Mouse (Mus musculus): Measurements from ENCODE around the gene Fgb. TPM values are rescaled to one million over a fixed set of nuclear protein-coding genes. Genes with fewer than 3 reads are reported as not detected.

The Fgb gene
- not detected in 2 replicates for polyA plus RNA-seq (2014; fragmentation: Nextera tagmentation; extraction: Ambion mirVana)

- Histone ChIP-seq H3K9ac (ENCODE audit: low read length) (no peak within 1 kb of the TSS), H3K4me2 (ENCODE audit: low read length) (no peak within 1 kb of the TSS), H3K4me3 (ENCODE audit: low read depth, low read length) (no peak within 1 kb of the TSS), H3K27me3 (replicated peaks; ENCODE audit: control insufficient read depth, insufficient read depth, low read length) (no peaks in the 10 kb centered on the region), H3K27ac (ENCODE audit: low read depth, low read length) (no peak within 1 kb of the TSS), H3K9me3 (replicated peaks; ENCODE audit: control insufficient read depth, low read length) (no peaks in the 10 kb centered on the region), H3K4me1 (ENCODE audit: control insufficient read depth, insufficient read depth, low read length) (no peaks in the 10 kb centered on the region), H3K36me3 (ENCODE audit: control insufficient read depth, insufficient read depth, low read length) (no peaks in the 10 kb centered on the region)
- DNase-seq (ENCODE audit: low spot score) (no peak), ATAC-seq (no peak)
- 92% methylated on average over 8 of the region's 8 CpGs for WGBS
Observed at GRCm38 (mm10) chr3:83049680-83050079, at the start of gene Fgb. TSS of gene Fgb (minus strand) at chr3:83049863.

GRCm38 (mm10) chr3:83099139-83099538 is 49.5 kb upstream of the Fgb start:
- ATAC-seq (0 out of 2 replicates have a peak, but pooled peaks have one; percentile 15), DNase-seq (ENCODE audit: low spot score) (no peak)
- Histone ChIP-seq H3K27ac (ENCODE audit: low read depth, low read length) (peak overlapping the region; percentile 70), H3K4me3 (ENCODE audit: low read depth, low read length) (peak overlapping the region; percentile 26; the same call in 1 of the 2 replicates), H3K4me1 (ENCODE audit: control insufficient read depth, insufficient read depth, low read length) (peaks cover 14% of the 10 kb centered on the region), H3K9ac (ENCODE audit: low read length) (peak overlapping the region; percentile 51), H3K36me3 (ENCODE audit: control insufficient read depth, insufficient read depth, low read length) (no peaks in the 10 kb centered on the region), H3K27me3 (replicated peaks; ENCODE audit: control insufficient read depth, insufficient read depth, low read length) (no peaks in the 10 kb centered on the region), H3K4me2 (ENCODE audit: low read length) (peak overlapping the region; percentile 55), H3K9me3 (replicated peaks; ENCODE audit: control insufficient read depth, low read length) (no peaks in the 10 kb centered on the region)
- 87% methylated on average over 1 of the region's 1 CpGs for WGBS

DNA sequence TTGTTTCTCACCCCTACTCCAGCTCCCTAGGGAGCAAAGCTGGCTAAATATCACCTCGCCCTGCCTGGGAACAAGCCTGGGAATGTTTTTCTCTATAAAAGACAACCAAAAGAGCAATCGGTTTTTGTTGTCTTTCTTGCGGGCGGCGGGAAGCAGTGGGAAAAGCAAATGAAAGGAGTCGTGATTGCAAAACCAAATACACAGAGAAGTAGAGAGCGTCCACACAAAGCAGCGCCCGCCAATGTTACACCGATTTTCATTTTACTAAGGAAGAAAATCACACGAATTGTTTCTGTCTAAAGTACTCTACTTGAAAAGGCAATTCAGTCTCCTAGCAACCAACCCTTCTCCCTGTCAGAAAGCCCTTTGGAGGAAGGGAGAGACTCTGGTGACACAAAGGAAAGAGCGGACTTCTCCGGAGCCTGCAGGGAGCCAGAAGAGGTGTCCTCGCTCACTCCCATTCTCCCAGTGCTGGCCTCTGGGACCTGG is 48.9 kb upstream of the Fgb start:
- Histone ChIP-seq H3K9me3 (replicated peaks; ENCODE audit: control insufficient read depth, low read length) (no peaks in the 10 kb centered on the region), H3K9ac (ENCODE audit: low read length) (peak overlapping the region; percentile 51), H3K27me3 (replicated peaks; ENCODE audit: control insufficient read depth, insufficient read depth, low read length) (no peaks in the 10 kb centered on the region), H3K4me3 (ENCODE audit: low read depth, low read length) (peak overlapping the region; percentile 26), H3K4me1 (ENCODE audit: control insufficient read depth, insufficient read depth, low read length) (peaks cover 14% of the 10 kb centered on the region), H3K27ac (ENCODE audit: low read depth, low read length) (peak overlapping the region; percentile 70), H3K4me2 (ENCODE audit: low read length) (peak overlapping the region; percentile 55), H3K36me3 (ENCODE audit: control insufficient read depth, insufficient read depth, low read length) (no peaks in the 10 kb centered on the region)
- WGBS = 1% methylated on average over 14 of the region's 14 CpGs
- ATAC-seq (peak; percentile 89), DNase-seq (ENCODE audit: low spot score) (peak; percentile 89)

DNA sequence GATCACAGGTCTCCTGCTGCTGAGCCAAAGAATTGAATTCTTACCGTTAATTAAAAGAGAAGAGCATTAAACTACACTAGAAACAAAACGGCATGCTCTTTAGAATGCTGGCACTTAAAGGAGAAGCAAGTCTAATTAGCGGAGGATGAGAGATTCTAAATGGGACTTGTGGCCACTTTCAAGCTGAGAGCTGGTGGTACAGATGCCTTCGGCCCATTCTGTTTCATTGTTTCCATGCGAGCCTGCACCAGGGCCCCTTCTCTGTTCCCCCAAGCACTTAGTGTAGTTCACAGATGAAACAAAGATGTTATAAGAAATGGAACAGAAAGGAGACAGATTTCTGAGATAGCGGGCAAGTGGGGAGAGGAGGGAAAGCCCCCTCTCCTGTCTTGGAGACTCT is 47.9 kb upstream of the Fgb start:
- no peaks in the 10 kb centered on the region for H3K36me3 ChIP-seq (ENCODE audit: control insufficient read depth, insufficient read depth, low read length)
- no peaks in the 10 kb centered on the region for H3K9me3 ChIP-seq (replicated peaks; ENCODE audit: control insufficient read depth, low read length)
- H3K27ac ChIP-seq (ENCODE audit: low read depth, low read length) = no peak overlapping the region
- H3K9ac ChIP-seq (ENCODE audit: low read length) = no peak overlapping the region
- WGBS = 4% methylated on average over 6 of the region's 6 CpGs
- no peaks in the 10 kb centered on the region for H3K27me3 ChIP-seq (replicated peaks; ENCODE audit: control insufficient read depth, insufficient read depth, low read length)
- H3K4me3 ChIP-seq (ENCODE audit: low read depth, low read length) = no peak overlapping the region
- peak overlapping the region; percentile 55; the same call in 1 of the 2 replicates for H3K4me2 ChIP-seq (ENCODE audit: low read length)
- peak; percentile 56 for DNase-seq (ENCODE audit: low spot score)
- ATAC-seq = peak; percentile 49
- peaks cover 14% of the 10 kb centered on the region for H3K4me1 ChIP-seq (ENCODE audit: control insufficient read depth, insufficient read depth, low read length)

DNA sequence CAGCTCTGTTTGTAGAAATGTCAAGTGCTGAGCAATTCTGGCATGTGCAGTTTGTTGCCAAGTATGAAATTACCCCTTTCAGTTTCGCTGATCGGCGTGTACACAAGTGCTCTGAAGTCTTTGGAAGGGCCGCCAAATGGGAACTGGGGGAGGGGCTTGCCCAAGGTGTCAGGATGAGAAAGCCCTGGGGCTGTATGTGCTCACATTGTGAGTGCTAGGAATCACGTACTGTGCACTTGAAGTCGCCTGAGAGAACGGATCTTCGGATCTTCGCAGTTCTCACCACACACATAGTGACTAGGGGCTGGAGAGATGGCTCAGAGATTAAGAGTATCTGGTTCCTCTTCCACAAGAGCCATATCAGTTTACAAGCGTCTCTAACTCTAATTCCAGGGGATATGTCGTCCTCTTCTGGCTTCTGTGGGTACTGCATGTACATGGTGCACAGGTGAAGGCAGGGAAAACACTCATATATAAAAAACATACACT is 30.9 kb upstream of the Fgb start:
- Histone ChIP-seq H3K9me3 (replicated peaks; ENCODE audit: control insufficient read depth, low read length) (no peaks in the 10 kb centered on the region), H3K9ac (ENCODE audit: low read length) (no peak overlapping the region), H3K4me3 (ENCODE audit: low read depth, low read length) (peak overlapping the region; percentile 9; the same call in 1 of the 2 replicates), H3K4me1 (ENCODE audit: control insufficient read depth, insufficient read depth, low read length) (peaks cover 4% of the 10 kb centered on the region), H3K4me2 (ENCODE audit: low read length) (peak overlapping the region; percentile 42), H3K36me3 (ENCODE audit: control insufficient read depth, insufficient read depth, low read length) (no peaks in the 10 kb centered on the region), H3K27ac (ENCODE audit: low read depth, low read length) (no peak overlapping the region), H3K27me3 (replicated peaks; ENCODE audit: control insufficient read depth, insufficient read depth, low read length) (no peaks in the 10 kb centered on the region)
- DNase-seq (ENCODE audit: low spot score) = peak; percentile 70
- 4% methylated on average over 11 of the region's 11 CpGs for WGBS
- peak; percentile 68; the same call in 1 of the 2 replicates for ATAC-seq

DNA sequence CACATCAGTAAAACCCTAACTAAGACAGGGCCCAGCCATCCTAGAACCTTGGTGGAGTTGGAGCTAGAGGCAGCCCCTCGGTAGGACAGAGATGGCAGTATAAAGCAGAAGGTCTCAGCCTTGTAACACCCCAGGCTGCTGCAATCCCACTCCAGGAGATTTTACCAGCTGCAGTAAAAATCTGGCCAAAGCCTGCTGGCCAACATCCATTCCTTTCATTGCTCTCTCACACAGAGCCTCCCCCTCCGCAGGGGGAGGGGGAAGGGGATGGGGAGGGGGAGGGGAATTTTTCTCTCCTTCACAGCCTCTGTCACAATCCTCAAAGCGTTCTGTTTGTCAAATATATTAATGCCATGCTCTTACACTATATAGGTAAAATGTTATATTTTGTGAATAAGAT is 26.9 kb upstream of the Fgb start:
- no peaks in the 10 kb centered on the region for H3K27me3 ChIP-seq (replicated peaks; ENCODE audit: control insufficient read depth, insufficient read depth, low read length)

GRCm38 (mm10) chr3:83070231-83070630 is 20.6 kb upstream of the Fgb start:
- 90% methylated on average over 4 of the region's 4 CpGs for WGBS
- Histone ChIP-seq H3K4me1 (ENCODE audit: control insufficient read depth, insufficient read depth, low read length) (no peaks in the 10 kb centered on the region), H3K36me3 (ENCODE audit: control insufficient read depth, insufficient read depth, low read length) (peaks cover 80% of the 10 kb centered on the region), H3K4me2 (ENCODE audit: low read length) (no peak overlapping the region), H3K4me3 (ENCODE audit: low read depth, low read length) (no peak overlapping the region), H3K27me3 (replicated peaks; ENCODE audit: control insufficient read depth, insufficient read depth, low read length) (no peaks in the 10 kb centered on the region), H3K27ac (ENCODE audit: low read depth, low read length) (no peak overlapping the region), H3K9ac (ENCODE audit: low read length) (no peak overlapping the region), H3K9me3 (replicated peaks; ENCODE audit: control insufficient read depth, low read length) (no peaks in the 10 kb centered on the region)
- DNase-seq (ENCODE audit: low spot score) = no peak
- ATAC-seq = no peak

More for the DNA sequence above, 26.9 kb upstream of the Fgb start:
- H3K36me3 ChIP-seq (ENCODE audit: control insufficient read depth, insufficient read depth, low read length) = peaks cover 22% of the 10 kb centered on the region
- no peak overlapping the region for H3K27ac ChIP-seq (ENCODE audit: low read depth, low read length)
- H3K9ac ChIP-seq (ENCODE audit: low read length) = no peak overlapping the region
- no peaks in the 10 kb centered on the region for H3K9me3 ChIP-seq (replicated peaks; ENCODE audit: control insufficient read depth, low read length)
- H3K4me3 ChIP-seq (ENCODE audit: low read depth, low read length) = no peak overlapping the region
- WGBS = 23% methylated on average over 3 of the region's 3 CpGs
- DNase-seq (ENCODE audit: low spot score) = peak; percentile 55
- ATAC-seq = peak; percentile 38
- no peak overlapping the region for H3K4me2 ChIP-seq (ENCODE audit: low read length)
- H3K4me1 ChIP-seq (ENCODE audit: control insufficient read depth, insufficient read depth, low read length) = peaks cover 4% of the 10 kb centered on the region

DNA sequence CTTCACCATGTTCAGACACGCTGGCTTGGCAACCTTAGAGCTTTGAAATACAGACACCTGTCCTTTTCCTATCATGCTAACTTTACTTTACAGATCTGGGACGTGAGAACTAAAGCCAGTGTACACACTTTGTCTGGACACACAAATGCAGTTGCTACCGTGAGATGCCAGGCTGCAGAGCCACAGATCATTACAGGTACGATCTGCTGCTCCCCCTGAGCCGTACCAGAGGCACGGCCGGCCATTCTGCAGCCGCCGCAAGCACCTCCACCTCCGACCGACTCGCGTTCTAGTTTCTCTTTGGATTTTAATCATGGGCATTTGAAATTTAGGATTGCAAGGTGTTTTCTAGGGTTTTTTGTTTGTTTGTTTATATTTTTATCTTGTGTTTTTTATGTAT is 19.2 kb upstream of the Fgb start:
- Histone ChIP-seq H3K36me3 (ENCODE audit: control insufficient read depth, insufficient read depth, low read length) (peaks cover 78% of the 10 kb centered on the region), H3K9me3 (replicated peaks; ENCODE audit: control insufficient read depth, low read length) (no peaks in the 10 kb centered on the region), H3K27ac (ENCODE audit: low read depth, low read length) (no peak overlapping the region), H3K4me1 (ENCODE audit: control insufficient read depth, insufficient read depth, low read length) (no peaks in the 10 kb centered on the region), H3K27me3 (replicated peaks; ENCODE audit: control insufficient read depth, insufficient read depth, low read length) (no peaks in the 10 kb centered on the region), H3K4me3 (ENCODE audit: low read depth, low read length) (no peak overlapping the region), H3K4me2 (ENCODE audit: low read length) (no peak overlapping the region), H3K9ac (ENCODE audit: low read length) (no peak overlapping the region)
- ATAC-seq (no peak), DNase-seq (ENCODE audit: low spot score) (no peak)
- WGBS = 95% methylated on average over 13 of the region's 13 CpGs

- ATAC-seq = no peak
- Histone ChIP-seq H3K27me3 (replicated peaks; ENCODE audit: control insufficient read depth, insufficient read depth, low read length) (no peaks in the 10 kb centered on the region), H3K9me3 (replicated peaks; ENCODE audit: control insufficient read depth, low read length) (no peaks in the 10 kb centered on the region), H3K4me1 (ENCODE audit: control insufficient read depth, insufficient read depth, low read length) (no peaks in the 10 kb centered on the region), H3K9ac (ENCODE audit: low read length) (no peak overlapping the region), H3K4me3 (ENCODE audit: low read depth, low read length) (no peak overlapping the region), H3K4me2 (ENCODE audit: low read length) (no peak overlapping the region), H3K27ac (ENCODE audit: low read depth, low read length) (no peak overlapping the region), H3K36me3 (ENCODE audit: control insufficient read depth, insufficient read depth, low read length) (peaks cover 84% of the 10 kb centered on the region)
- DNase-seq (ENCODE audit: low spot score) = no peak
- WGBS = 94% methylated on average over 9 of the region's 9 CpGs
Observed at GRCm38 (mm10) chr3:83067920-83068319, 18.3 kb upstream of the Fgb start.
